Mouse (Mus musculus): ENCODE results near the gene Tctn1.

- TF ChIP-seq CTCF (IDR thresholded peaks at IDR 0.05; ENCODE audit: low read depth): no peak
- no peak for TF ChIP-seq EP300 (IDR thresholded peaks at IDR 0.05; ENCODE audit: low read depth)
Measured at GRCm38 (mm10) chr5:122303937-122304336, 39.7 kb upstream of the Tctn1 start.
